Mouse (Mus musculus) heart, embryonic 12.5 days (tissue): Measurements from ENCODE around the gene Fam222b. TPM values are rescaled to one million over a fixed set of nuclear protein-coding genes. Genes with fewer than 3 reads are reported as not detected.
A peak's percentile ranks its signal among the peaks of the same experiment; 100 is the strongest.

ENCODE experiments used
- ATAC-seq: fragments of 200-750 bp; cut with Nextera tagmentation; 2 replicates; pipeline ENCODE4 v1.8.0; 2017; ENCODE audit warnings: moderate TSS enrichment, moderate library complexity; ENCODE audit not compliant: insufficient number of reproducible peaks, low FRiP score
- H3K27ac ChIP-seq: fragments of 300-500 bp; sonication (generic); 2 replicates; pipeline ENCODE4 v1.5.1; 2016; ENCODE audit warnings: mild to moderate bottlenecking, moderate library complexity; ENCODE audit not compliant: poor library complexity, severe bottlenecking
- H3K27me3 ChIP-seq: fragments of 300-500 bp; sonication (generic); replicated peaks from 2 replicates; pipeline ENCODE4 v1.6.1; 2016; ENCODE audit warnings: mild to moderate bottlenecking, moderate library complexity
- H3K36me3 ChIP-seq: fragments of 300-500 bp; sonication (generic); 2 replicates; pipeline ENCODE4 v1.6.1; 2016; ENCODE audit warnings: mild to moderate bottlenecking, moderate library complexity
- H3K4me1 ChIP-seq: fragments of 300-500 bp; sonication (generic); replicated peaks from 2 replicates; pipeline ENCODE4 v1.6.1; 2016; ENCODE audit warnings: mild to moderate bottlenecking
- H3K4me2 ChIP-seq: fragments of 300-500 bp; sonication (generic); 2 replicates; pipeline ENCODE4 v1.6.1; 2016; ENCODE audit warnings: mild to moderate bottlenecking, moderate library complexity
- H3K4me3 ChIP-seq: fragments of 300-500 bp; sonication (generic); 2 replicates; pipeline ENCODE4 v1.5.1; 2016; ENCODE audit warnings: mild to moderate bottlenecking
- H3K9ac ChIP-seq: fragments of 300-500 bp; sonication (generic); 2 replicates; pipeline ENCODE4 v1.6.1; 2016; ENCODE audit warnings: mild to moderate bottlenecking, moderate library complexity
- H3K9me3 ChIP-seq: fragments of 300-500 bp; sonication (generic); replicated peaks from 2 replicates; pipeline ENCODE4 v1.6.1; 2016; ENCODE audit warnings: mild to moderate bottlenecking, moderate library complexity
- WGBS: fragments of 180-500 bp; shearing (Covaris S2); methylation state at CpG from one replicate; pipeline ENCODE4 v1.1.7; 2016; 5-methylcytosine and 5-hydroxymethylcytosine counted together
- polyA plus RNA-seq: library from polyadenylated mRNA; unstranded; fragments of >200 nt; fragmentation: Nextera tagmentation; extraction: Ambion mirVana; gene quantifications from 2 replicates; pipeline ENCODE4 v1.2.1, GENCODE M21; 2016

The Fam222b gene
- polyA plus RNA-seq, 1 experiment from 2014 or later = 22.6 TPM

- Histone ChIP-seq H3K4me2 (peak within 1 kb of the TSS; percentile 81), H3K36me3 (peaks cover 26% of the 10 kb centered on the region), H3K4me3 (peak within 1 kb of the TSS; percentile 71), H3K9me3 (no peaks in the 10 kb centered on the region), H3K27ac (peak within 1 kb of the TSS; percentile 93), H3K27me3 (no peaks in the 10 kb centered on the region), H3K4me1 (peaks cover 36% of the 10 kb centered on the region), H3K9ac (peak within 1 kb of the TSS; percentile 91)
- under 1% methylated on average over 77 of the region's 78 CpGs for WGBS
- peak; percentile 90 for ATAC-seq
Observed at GRCm38 (mm10) chr11:78164924-78165760, 70.7 kb downstream of the Fam222b start, which contains the start of gene Traf4. Gene Traf4 (minus strand): TSS chr11:78165589.

- H3K27me3 ChIP-seq = no peaks in the 10 kb centered on the region
- H3K4me1 ChIP-seq = peaks cover 36% of the 10 kb centered on the region
- H3K4me3 ChIP-seq = peak overlapping the region; percentile 71
- peak overlapping the region; percentile 93 for H3K27ac ChIP-seq
- 4% methylated on average over 16 of the region's 16 CpGs for WGBS
- H3K36me3 ChIP-seq = peaks cover 22% of the 10 kb centered on the region
- peak overlapping the region; percentile 81 for H3K4me2 ChIP-seq
- no peaks in the 10 kb centered on the region for H3K9me3 ChIP-seq
- peak; percentile 33 for ATAC-seq
- peak overlapping the region; percentile 91 for H3K9ac ChIP-seq
Observed at GRCm38 (mm10) chr11:78165761-78166109, 71.3 kb downstream of the Fam222b start.

- Histone ChIP-seq H3K4me2 (peak overlapping the region; percentile 81), H3K9ac (peak overlapping the region; percentile 91), H3K27ac (peak overlapping the region; percentile 93), H3K4me1 (peaks cover 34% of the 10 kb centered on the region), H3K27me3 (no peaks in the 10 kb centered on the region), H3K36me3 (peaks cover 22% of the 10 kb centered on the region), H3K9me3 (no peaks in the 10 kb centered on the region), H3K4me3 (peak overlapping the region; percentile 71)
- 39% methylated on average over 4 of the region's 4 CpGs for WGBS
- ATAC-seq = no peak
Observed at GRCm38 (mm10) chr11:78166161-78166560, 71.7 kb downstream of the Fam222b start.

- Histone ChIP-seq H3K4me3 (no peak overlapping the region), H3K4me1 (peaks cover 30% of the 10 kb centered on the region), H3K36me3 (peaks cover 19% of the 10 kb centered on the region), H3K9me3 (no peaks in the 10 kb centered on the region), H3K27ac (no peak overlapping the region), H3K4me2 (no peak overlapping the region), H3K27me3 (no peaks in the 10 kb centered on the region), H3K9ac (no peak overlapping the region)
- 66% methylated on average over 6 of the region's 6 CpGs for WGBS
- ATAC-seq = no peak
Observed at GRCm38 (mm10) chr11:78166640-78167039, 72.2 kb downstream of the Fam222b start.

GRCm38 (mm10) chr11:78167257-78167959 lies 72.9 kb downstream of the Fam222b start:
- no peak for ATAC-seq
- WGBS = 88% methylated on average over 14 of the region's 14 CpGs
- H3K9me3 ChIP-seq = no peaks in the 10 kb centered on the region
- peaks cover 11% of the 10 kb centered on the region for H3K36me3 ChIP-seq
- H3K27ac ChIP-seq = no peak overlapping the region
- H3K9ac ChIP-seq = no peak overlapping the region
- H3K4me1 ChIP-seq = peaks cover 23% of the 10 kb centered on the region
- no peaks in the 10 kb centered on the region for H3K27me3 ChIP-seq
- no peak overlapping the region for H3K4me3 ChIP-seq
- H3K4me2 ChIP-seq = no peak overlapping the region

GRCm38 (mm10) chr11:78168541-78169468 lies 74.3 kb downstream of the Fam222b start:
- H3K4me2 ChIP-seq = peak overlapping the region; percentile 29
- H3K27ac ChIP-seq = no peak overlapping the region
- no peak overlapping the region for H3K9ac ChIP-seq
- no peak for ATAC-seq
- no peaks in the 10 kb centered on the region for H3K27me3 ChIP-seq
- no peaks in the 10 kb centered on the region for H3K9me3 ChIP-seq
- 45% methylated on average over 19 of the region's 19 CpGs for WGBS
- H3K4me1 ChIP-seq = peaks cover 12% of the 10 kb centered on the region
- peaks cover 11% of the 10 kb centered on the region for H3K36me3 ChIP-seq
- no peak overlapping the region for H3K4me3 ChIP-seq

GRCm38 (mm10) chr11:78170306-78170705 lies 75.8 kb downstream of the Fam222b start:
- no peak overlapping the region for H3K27ac ChIP-seq
- no peak overlapping the region for H3K9ac ChIP-seq
- H3K4me1 ChIP-seq = peaks cover 10% of the 10 kb centered on the region
- 84% methylated on average over 15 of the region's 15 CpGs for WGBS
- H3K36me3 ChIP-seq = peaks cover 11% of the 10 kb centered on the region
- no peak overlapping the region for H3K4me3 ChIP-seq
- H3K27me3 ChIP-seq = no peaks in the 10 kb centered on the region
- no peaks in the 10 kb centered on the region for H3K9me3 ChIP-seq
- ATAC-seq = no peak
- H3K4me2 ChIP-seq = no peak overlapping the region

GRCm38 (mm10) chr11:78171328-78171727 lies 76.9 kb downstream of the Fam222b start:
- no peak overlapping the region for H3K27ac ChIP-seq
- peaks cover 7% of the 10 kb centered on the region for H3K4me1 ChIP-seq
- H3K4me3 ChIP-seq = no peak overlapping the region
- WGBS = 75% methylated on average over 4 of the region's 4 CpGs
- no peak overlapping the region for H3K4me2 ChIP-seq
- no peak for ATAC-seq
- H3K27me3 ChIP-seq = no peaks in the 10 kb centered on the region
- peaks cover 11% of the 10 kb centered on the region for H3K36me3 ChIP-seq
- no peaks in the 10 kb centered on the region for H3K9me3 ChIP-seq
- no peak overlapping the region for H3K9ac ChIP-seq

- Histone ChIP-seq H3K4me1 (peaks cover 7% of the 10 kb centered on the region; the same call in 1 of the 2 replicates), H3K4me3 (no peak overlapping the region), H3K27me3 (no peaks in the 10 kb centered on the region), H3K27ac (no peak overlapping the region), H3K4me2 (no peak overlapping the region), H3K9ac (peak overlapping the region; percentile 0; the same call in 1 of the 2 replicates), H3K36me3 (peaks cover 11% of the 10 kb centered on the region), H3K9me3 (no peaks in the 10 kb centered on the region)
- no peak for ATAC-seq
- whole genome bisulfite sequencing = 83% methylated on average over 16 of the region's 16 CpGs
Observed at GRCm38 (mm10) chr11:78172034-78172747, 77.7 kb downstream of the Fam222b start.

GRCm38 (mm10) chr11:78172748-78173383 lies 78.4 kb downstream of the Fam222b start:
- Histone ChIP-seq H3K4me3 (no peak overlapping the region), H3K4me1 (peaks cover 7% of the 10 kb centered on the region), H3K27ac (no peak overlapping the region), H3K9me3 (no peaks in the 10 kb centered on the region), H3K27me3 (no peaks in the 10 kb centered on the region), H3K4me2 (no peak overlapping the region), H3K36me3 (peaks cover 11% of the 10 kb centered on the region), H3K9ac (0 out of 2 replicates have a peak overlapping the region, but pooled peaks have one; percentile 0)
- 77% methylated on average over 19 of the region's 19 CpGs for WGBS
- no peak for ATAC-seq
